Mouse (Mus musculus) lung, postnatal 4 days (tissue): ENCODE data around the gene Taf6.

Source experiments
- DNase-seq, 2 experiments: peaks; one replicate each; pipeline ENCODE4 v3.0.0; 2021

Gene Taf6

DNA sequence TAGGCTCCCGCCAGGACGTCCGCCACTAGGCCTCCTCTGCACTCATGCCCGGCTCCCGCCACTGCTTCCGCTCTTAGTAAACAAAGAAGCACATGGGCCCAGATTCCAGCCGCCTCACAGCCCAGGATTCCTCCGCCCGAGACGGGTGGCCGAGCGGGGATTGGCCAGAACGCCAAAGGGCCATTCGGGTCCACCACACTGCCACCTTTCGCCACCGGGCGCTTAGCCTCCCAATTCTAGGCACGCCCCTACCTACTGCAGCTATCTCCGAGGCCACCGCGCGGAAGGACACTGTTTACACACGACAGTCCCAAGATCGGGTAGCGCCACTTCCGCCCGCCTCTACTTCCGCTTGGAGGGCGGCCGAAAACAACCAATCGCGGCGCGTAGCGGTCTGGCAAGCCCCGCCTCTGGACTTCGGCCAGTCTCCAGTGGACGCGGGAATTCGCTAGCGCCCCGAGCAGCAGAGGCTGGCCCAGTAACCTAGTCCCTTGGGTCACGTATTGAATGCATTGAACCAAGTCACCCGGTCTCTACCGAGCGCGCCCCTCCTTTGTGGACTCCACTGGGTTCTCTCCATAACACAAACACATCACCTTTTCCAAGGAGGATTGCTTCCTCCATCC is 16.2 kb downstream of the Taf6 start:
- DNase-seq: peak; percentile 98

- no peak for DNase-seq
Observed at GRCm38 (mm10) chr5:138165594-138165993, 21.7 kb downstream of the Taf6 start.

DNA sequence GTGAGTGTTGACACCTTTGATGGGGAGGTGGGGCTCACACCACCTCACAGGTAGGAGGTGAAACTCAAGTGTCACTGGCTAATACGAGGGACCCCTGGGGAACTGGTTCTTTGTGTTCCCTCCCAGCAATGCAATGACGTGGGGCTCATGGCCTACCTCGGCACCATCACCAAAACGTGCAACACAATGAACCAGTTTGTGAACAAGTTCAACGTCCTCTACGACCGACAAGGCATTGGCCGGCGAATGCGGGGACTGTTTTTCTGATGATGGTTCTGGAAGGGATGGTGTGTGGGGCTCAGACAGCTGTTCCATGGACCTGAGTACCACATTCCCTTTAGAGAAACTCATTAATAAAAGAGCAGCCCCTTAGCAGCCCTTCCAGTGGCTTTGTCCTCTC is 23.6 kb downstream of the Taf6 start:
- DNase-seq: no peak

GRCm38 (mm10) chr5:138163046-138163445 is 24.2 kb downstream of the Taf6 start:
- no peak for DNase-seq

DNA sequence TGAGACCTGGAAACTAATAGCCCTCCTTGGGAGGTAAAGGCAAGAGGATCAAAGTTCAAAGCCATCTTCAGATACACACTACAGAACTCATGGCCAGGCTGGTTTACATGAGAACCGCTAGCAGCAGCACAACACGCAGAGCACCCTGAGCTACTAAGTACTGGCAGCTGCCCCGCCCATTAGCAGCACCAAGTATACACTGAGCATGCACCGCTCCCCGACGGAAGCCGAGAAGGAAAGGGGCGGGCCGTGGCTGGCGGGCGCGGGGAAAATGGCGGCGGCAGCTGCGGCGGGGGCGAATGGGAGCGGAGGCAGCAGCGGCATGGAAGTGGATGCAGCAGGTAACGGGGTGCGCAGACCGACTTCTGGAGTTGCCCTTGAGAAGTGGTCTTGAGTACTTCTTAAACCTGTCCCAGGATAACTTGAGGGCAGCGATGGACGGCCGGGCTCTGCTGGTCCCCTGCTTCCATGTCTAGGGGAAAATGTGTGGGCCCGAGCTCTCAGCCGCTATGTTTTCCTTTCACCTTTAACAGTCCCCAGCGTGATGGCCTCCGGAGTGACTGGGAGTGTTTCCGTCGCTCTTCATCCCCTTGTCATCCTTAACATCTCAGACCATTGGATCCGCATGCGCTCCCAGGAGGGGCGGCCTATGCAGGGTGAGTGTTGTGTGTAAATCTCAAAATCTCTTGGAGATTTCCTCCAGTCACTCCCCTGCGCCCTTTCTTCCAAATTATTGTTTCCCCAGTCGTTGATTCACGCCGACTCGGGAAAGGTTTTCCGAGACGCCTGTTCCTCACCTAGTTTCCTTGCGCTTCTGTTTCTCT is 26.2 kb downstream of the Taf6 start, which contains the start of gene Cops6:
Gene Cops6, plus strand, starts transcription at position 230 of the 824 bp plus-strand sequence.
- peak; percentile 95 for DNase-seq

DNA sequence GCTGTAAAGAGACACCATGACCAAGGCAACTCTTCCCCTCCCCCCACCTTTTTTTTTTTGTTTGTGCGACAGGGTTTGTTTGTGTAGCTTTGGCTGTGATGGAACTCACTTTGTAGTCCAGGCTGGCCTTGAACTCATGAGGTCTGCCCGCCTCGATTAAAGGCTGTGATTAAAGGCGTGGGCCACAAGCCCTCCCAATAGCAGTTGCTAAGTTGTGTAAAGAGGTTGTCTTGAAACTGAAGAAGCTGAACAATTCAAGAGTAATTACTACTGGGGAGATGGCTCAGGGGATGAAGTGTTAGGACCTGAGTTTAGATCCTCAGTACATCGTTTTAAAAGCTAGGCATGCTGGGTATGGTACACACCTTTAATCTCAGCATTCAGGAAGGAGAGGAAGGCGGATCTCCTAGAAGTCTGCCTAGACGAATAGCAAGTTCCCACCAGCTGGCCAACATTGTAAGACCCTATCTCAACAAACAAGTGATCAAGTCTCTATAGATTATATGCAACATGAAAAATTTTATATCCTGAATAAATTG is 27.0 kb downstream of the Taf6 start:
- DNase-seq: no peak

DNA sequence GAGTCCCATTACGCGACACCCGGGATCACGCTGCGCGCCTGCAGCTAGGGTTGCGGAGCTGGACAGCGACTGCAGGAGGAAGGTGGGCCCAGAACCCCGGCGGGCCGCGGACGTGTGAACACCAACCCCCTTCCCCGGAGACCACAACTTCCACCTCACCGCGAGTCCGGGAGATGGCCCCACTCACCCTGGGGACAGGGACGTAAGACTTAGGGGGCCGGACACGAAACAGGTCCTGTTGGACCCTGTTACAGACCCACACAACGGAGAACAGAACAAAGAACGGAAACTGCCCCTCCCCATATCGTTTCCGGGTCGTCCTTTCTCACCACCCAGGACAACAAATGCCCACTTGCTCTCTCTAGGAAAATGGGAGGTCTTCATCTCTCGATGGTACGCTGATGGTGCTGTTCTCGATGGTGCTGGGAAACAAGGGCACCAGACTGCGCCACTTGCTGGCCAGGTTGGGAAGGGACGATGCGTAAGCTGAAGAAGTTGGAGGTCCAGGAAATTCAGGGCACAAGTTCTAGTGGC is 31.7 kb downstream of the Taf6 start, which contains the start of gene Zfp113:
Gene Zfp113, minus strand, starts transcription at position 302 of the 534 bp plus-strand sequence.
- peak; percentile 90 to 92 for DNase-seq

DNA sequence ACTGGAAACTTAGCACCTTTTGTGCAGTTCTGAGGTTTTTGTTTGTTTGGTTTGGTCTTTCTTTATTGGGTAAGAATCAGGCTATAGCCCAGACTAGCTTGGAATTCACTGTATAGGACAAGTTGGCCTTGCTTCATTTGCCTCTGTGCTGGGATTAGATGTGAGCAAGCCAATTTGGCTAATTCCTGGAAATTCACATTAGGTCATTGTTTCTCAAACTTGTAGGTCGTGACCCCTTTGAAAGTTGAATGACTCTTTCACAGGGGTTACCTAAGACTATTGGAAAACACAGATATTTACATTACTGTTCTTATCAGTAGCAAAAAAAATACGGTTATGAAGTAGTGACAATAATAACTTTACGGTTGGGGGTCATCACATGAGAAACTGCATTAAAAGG is 32.9 kb downstream of the Taf6 start:
- no peak for DNase-seq

DNA sequence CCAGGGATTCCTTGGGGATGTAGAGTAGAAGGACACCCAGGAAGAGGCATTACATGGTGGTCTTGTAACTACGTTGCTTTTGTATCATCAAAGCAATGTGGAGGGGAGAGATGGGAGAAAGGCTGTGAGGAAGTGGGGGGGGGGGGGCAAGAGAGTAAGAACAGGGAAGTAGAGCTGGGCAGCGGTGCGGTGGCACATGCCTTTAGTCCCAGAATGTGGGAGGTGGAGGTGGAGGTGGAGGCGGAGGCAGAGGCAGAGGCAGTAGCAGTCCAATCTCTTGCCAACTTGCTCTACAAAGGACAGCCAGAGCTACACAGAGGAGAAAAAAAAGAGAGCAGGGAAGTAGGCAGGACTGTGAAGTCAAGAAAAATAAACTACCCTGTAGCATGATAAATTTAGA is 48.7 kb downstream of the Taf6 start:
- DNase-seq: no peak

GRCm38 (mm10) chr5:138137935-138138549 is 49.2 kb downstream of the Taf6 start:
- DNase-seq: peak in 1 of 2 experiments; percentile 31

- DNase-seq: no peak
Observed at GRCm38 (mm10) chr5:138137257-138137656, 50.0 kb downstream of the Taf6 start.

GRCm38 (mm10) chr5:138132425-138133064 is 54.7 kb downstream of the Taf6 start:
- DNase-seq: peak in 1 of 2 experiments; percentile 28
